Mouse (Mus musculus): ENCODE measurements around the gene Dcdc2a.

Dcdc2a gene

DNA sequence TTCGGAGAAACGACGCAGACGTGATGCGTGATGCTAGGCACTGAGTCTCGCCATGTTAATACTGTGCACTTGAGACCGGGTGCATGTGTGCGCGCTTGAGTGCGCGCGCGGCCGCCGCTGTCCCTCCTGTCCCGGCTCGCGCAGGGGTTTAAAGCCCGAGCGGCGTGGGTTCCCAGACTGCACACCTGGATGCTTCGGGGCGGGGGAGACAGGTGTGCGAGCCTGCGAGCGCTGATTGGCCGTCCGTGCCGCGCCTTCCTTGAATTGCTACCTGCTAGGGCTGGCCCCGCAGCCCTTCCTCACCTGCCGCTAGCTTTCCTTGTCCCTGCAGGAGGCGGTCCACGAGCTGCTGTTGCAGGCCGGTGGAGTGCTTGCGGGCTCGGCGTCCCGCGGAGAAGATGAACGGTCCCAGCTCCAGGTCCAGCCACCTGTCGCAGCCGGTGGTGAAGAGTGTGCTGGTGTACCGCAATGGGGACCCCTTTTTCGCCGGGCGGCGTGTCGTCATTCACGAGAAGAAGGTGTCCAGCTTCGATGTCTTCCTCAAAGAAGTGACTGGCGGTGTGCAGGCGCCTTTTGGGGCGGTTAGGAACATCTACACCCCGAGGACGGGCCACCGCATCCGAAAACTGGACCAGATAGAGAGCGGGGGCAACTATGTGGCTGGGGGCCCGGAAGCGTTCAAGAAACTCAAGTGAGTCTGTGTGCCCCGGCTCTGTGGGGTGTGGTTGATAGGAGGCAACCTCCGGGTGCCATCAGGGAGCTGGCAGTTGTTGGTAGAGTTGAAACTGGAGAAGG, at the start of gene Dcdc2a:
Gene Dcdc2a, plus strand, starts transcription at position 132 of the 795 bp plus-strand sequence.
- peak; percentile 33 to 40 for DNase-seq

DNA sequence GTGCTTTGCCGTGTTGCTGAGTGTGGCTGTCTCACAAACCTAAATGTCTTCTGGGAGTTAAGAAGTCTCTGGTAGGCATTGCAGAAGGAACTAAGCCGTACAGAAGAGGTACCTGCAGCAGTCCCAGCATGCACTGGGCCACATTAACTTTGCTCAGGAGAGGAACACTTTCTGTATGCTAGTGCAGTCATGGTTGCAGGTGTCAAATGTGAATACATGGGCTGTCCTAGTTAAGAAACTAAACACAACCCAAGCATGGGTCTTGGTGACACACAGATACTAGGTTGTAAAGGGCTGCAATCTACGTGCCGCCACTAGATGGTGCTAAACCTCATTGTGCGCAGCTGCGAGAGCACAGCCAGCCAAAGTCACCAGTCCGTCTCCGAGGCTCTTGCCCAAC, 48.7 kb upstream of the Dcdc2a start:
- peak; percentile 22 to 68 for DNase-seq

DNA sequence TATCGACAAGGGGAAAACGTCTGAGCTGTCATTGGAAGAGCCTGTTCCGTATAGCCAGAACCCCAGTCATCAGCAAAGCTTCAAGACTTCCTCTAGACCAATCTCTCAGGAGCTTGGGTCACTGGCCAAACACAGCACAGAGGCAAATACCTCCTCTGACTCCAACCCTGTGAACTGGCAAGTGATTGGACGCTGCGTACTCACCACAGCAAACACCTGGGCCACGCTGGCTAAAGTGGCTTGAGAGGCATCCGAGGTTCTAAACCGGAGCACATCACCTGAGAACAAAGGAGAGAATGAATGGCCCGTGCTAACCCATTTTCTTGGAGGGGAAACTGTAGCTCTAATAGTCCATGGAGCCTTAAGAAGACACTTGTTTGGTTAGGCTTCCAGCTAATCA, 37.5 kb upstream of the Dcdc2a start:
- no peak for DNase-seq

DNA sequence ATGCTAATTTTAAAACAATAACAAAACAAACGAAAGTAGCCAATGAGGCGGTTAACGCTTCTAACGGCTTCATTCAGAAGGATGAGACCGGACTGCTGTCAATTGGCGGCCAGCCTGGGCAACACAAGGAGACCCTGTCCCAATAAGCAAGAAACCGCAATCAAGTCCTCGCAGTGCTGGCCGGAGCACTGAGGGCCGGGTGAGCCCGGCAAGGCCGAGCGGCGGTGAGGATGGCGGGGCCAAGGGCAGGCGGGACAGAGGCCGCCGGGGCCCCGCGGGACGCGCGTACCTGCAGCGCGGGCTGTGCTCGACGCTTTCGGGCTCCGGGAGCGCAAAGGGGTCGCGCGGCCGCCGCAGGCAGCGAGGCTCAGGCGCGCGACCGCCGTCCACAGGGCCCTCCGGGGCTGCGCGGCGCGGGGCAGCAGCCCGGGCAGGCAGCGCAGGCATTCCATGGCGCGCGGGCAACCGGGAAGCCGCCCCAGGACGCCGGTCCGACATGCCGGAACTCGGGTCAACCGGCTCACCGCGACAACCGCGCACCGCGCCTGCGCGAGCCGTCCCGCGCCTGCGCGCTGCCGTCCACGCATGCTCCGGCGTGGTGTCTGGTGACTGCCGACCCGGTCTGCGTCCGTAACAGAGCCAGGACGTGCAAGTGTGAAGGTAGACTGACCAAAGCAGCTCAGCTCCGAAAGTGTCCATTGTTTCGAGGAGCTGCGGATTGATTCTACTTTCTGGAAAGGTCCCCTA, 35.8 kb upstream of the Dcdc2a start, which contains the start of gene Mrs2:
Gene Mrs2, minus strand, starts transcription at position 587 of the 747 bp plus-strand sequence.
- peak; percentile 90 to 91 for DNase-seq

DNA sequence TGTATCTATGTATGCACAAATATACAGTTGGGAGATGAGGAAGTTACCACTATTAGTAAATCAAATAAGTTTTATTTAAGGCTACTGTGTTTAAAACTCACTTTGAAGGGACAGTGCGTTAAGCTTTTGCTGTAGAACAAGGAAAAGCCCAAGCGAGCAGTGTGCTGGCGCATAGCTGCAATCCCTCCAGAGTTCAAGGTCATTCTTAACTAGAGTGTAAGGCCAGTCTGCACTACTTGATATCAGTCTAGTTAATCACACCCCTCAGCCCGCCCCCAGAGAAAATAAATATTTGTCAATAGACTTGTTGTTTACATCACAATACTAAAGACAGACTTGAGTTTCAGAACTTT, 35.3 kb upstream of the Dcdc2a start:
- DNase-seq, result no peak

DNA sequence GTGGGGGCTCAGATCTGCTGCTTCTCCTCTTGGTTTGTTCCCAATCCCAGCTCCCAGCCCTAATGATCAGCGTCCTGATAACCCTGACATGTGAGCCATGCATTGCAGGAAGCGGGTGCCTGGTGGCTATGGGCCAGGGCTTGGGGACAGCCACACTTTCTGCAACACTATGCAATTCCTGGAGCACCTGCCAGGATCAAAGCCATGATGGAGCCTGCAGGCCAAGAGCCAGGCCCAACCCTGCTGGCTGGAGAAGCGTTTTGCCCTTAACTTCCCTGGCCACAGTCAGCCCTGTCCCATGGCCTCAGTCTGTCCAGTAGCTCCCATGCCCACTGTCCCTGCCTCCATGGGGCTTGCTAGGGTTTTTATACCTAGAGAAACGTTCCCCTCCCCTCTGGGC, 33.4 kb upstream of the Dcdc2a start:
- DNase-seq, result no peak

DNA sequence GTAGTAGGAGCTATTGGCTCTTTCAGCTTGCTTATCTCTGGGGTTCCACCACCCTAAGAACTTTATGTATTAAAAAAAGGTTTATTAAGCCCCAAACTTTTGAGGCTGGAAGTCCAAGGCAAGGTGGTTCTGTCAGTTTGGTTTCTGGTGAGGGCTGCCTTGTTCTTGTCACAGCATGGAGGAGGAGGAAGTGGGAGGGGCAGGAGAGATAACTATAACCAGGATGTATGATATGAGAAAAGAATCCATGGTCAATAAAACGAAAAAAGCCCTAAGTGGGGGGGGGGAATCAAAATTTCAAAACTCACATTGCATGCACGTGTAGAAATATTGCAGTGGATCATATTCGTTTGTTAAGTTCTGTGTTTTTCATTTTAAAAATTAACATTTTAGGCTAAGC, 32.7 kb upstream of the Dcdc2a start:
- no peak for DNase-seq

DNA sequence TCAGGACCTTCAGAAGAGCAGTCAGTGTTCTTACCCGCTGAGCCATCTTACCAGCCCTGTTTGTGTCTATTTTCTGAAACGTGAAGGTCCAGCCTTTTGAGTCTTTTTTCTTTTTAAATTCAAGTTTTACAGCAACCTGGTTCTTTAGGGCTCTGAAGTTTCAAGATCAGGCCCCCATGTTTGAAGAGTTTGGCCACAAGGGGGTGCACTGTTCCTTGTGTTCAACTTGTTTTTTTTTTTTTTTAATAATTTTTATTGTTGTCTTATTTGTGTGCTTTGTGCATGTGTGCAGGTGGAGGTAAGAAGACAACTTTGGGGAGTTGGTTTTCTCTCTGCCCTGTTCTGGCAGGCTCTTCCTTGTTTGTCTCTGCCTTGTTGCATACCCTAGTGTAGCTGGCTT, 31.1 kb upstream of the Dcdc2a start:
- DNase-seq, result peak in 1 of 2 experiments; percentile 59

DNA sequence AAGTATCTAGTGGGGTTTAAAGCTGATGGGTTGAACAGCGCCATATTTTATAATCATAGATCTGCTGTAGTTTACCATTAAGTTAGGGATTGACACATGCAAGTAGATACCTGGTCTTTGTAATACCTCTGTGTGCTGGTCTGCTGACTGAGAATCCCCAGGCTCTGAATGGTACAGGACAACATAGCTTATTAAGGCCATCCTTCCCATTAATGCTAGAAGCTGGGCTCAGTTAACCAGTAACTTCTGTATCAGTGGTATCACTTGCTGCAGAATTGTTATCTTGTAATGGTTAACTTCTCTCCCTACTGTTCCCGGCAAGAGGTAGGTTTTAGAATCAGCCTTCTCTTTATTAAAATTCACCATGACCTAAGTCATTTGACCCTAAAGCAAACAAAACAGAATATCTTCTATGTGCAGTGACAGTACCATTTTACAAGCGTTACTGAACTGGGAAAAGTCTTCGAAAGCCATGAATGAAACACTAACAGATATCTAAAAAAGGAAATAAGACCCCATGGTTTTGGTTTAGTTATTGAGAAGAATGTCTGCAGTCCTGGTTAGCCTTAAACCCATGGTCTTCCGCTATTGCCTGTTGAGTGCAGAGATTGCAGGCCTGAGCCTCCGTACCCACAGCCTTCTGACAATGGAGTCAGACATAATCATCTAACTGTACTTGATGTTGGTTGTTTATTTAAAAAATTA, 29.2 kb upstream of the Dcdc2a start:
- no peak for DNase-seq

DNA sequence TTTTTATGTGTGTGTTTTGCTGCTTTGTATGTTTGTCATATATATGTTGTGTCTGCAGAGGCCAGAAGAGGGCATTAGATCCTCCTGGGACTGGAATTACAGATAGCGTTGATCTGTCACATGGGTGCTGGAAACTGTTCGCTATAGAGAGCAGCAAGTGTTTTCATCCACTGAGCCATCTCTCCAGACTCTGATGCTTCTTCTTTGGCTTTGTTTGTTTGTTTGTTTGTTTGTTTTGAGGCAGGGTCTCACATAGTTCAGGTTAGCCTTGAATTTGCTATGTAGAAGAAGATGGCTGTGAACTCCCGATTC, 28.7 kb upstream of the Dcdc2a start:
- DNase-seq, result no peak

DNA sequence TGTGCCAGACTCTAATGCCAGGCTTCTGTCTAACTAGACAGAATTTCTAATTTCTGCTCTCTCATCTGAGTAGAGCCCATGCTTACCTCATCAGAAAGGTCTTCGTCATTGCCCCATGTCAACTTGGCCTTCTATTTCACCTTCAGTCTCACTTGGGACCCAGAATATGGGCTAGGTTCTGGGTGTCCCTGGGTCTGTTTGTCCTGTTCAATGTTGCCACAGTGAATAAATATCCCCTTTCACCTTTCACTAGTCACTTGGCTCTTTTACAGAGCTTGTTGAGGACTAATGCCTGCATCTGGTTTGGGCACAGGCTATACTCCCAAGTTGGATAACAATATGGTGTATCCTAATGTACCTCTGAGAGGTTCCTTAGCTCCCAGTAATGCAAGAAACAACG, 16.3 kb upstream of the Dcdc2a start:
- DNase-seq, result no peak

DNA sequence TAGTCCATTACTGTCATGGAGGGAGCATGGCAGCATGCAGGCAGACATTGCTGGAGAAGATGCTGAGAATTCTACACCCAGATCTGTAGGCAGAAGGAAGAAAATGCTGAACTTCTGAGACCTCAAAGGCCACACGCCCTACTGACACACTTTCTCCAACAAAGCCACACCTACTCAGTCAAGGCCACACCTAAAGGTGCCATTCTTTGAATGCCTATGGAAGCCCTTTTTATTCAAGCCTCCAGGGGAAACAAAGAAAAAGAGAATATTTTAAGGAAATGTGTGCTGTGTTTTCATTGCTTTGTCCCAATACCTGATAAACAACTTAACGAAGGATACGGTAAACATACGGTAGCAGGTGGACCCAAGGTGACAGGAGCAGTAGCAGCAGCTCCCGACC, 3.1 kb upstream of the Dcdc2a start:
- no peak for DNase-seq

DNA sequence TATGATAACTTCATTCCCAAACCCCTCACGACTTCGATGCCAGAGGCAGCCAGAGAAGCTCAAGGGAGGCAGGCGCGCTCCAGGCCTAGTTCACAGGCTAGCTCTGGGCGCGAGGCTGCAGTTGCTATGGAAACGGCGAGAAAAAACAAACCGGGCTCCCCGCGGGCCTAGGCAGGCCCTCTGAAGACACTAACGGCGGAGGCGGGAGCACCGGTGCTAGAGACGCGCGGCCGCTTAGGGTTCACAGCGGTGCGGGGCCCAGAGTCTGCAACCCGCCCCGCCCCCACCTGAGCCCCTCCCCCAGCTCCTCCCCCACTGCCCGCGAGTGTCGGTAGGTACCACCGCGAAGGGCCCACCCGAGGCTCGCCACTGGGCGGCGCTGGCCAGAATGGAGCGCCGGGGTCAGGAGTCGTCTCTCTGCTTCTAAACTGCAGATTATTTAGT, 671 bp upstream of the Dcdc2a start:
- peak; percentile 54 to 55 for DNase-seq

DNA sequence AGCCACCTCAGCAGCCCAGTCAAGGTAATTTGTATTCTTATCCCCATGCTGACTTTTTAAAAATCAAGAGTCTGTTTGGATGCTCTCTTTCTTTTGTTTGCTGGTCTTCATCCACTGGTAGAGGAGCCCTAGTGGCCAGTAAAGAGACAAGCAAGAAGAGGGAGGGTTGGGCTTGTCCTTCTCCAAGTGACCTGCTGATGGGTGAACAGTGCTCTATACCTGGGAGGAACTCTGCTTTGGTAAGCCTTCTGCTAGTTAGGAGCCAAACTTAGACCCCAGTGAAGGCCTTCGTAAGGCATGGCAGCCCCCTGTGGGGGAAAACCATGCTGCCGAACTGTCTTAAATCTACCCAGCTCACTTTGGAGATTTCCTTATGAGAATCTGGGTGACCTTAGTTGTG, 10.9 kb downstream of the Dcdc2a start:
- DNase-seq, result no peak

DNA sequence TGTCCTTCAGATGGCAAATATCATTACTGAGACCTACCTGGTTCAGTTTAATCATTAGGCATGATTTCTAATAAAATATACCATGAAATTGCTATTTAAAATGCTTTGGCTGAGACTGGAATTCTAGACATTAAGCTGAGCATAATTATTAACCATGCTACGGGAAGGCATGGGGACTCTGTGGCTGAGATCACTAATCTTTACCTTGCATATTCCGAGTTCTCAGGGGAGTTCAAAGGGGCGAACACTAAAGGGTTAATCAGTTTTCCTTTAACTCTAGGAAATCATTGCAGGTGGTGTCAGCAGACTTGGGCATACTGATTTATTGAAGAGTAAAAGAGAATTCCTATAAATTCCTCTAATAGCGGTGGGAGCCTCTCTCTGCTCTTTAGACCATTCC, 11.4 kb downstream of the Dcdc2a start:
- no peak for DNase-seq

DNA sequence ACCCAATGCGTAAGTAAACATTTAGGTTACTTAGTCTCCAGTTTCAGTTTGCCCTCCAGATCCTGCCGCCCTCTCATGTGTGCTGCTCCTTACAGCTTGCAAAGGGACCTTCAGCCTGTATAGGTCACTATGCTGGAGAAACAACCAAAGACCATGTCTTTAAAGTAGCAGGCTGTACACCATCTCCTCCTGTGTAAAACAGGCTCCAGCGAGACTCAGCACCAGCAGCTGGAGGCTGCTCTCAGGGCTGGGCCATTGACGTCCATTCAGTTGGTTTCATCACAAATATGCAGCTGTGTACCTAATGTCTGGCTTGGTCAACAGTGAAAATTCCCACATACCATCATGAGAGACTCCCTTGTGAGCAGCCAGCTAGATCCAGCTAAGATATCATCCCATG, 14.0 kb downstream of the Dcdc2a start:
- no peak for DNase-seq

DNA sequence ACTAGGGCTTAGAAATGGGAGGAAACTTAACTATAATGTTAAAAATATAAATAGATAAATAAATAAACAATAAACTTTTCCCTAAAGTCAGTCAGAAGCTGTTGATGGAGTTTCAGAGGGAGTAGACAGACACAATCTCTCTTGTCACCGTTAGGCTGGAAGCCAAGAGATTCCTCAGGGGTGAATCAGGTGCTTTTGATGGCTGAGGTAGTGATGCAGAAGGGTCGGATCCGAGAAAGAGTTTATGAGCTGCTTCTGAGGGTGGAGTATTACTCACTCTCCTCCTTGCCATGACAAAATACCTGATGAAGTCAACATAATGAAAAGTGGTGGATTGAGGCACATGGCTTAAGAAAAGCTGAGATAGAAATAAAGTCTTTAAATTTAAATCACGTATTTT, 15.0 kb downstream of the Dcdc2a start:
- no peak for DNase-seq

DNA sequence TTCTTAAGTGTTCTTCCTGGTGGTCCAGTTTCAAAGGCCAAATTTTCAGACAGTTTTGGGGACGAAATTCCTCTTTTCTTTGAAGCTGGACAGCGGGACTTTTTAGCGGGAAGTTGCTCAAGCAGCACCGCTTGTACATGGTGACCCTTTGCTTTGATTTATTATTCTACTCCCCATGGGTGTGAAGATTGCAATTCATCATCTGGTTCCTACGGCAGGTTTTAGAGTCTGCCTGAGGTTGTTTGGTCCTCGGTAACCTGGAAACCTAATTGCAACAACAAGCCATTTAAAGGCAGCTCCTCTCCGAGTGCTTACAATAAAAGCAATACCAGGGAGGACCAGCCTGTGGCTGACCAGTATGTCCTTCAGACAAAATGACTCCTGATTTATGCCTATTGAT, 21.5 kb downstream of the Dcdc2a start:
- DNase-seq, result no peak

DNA sequence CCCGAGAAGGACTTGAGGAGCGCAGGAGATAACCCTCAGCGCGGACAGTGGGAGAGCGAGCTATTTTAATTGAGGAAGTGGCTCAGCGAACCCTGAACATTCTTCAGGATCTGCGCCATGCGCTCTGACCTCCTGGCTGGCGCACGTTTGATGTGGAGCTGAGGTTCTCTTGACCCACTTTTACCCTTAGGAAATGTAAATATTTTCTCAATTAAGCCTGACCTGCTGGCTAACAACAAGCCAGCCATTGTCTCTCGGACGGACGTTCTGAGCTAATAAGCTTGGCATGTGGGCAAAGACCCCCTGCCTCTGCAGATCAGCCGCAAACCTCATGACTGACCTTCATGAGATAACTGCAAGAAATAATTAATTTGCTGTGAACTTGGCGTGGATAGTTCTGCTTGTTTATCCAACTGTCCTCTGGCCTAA, 27.4 kb downstream of the Dcdc2a start:
- DNase-seq, result peak in 1 of 2 experiments; percentile 50

DNA sequence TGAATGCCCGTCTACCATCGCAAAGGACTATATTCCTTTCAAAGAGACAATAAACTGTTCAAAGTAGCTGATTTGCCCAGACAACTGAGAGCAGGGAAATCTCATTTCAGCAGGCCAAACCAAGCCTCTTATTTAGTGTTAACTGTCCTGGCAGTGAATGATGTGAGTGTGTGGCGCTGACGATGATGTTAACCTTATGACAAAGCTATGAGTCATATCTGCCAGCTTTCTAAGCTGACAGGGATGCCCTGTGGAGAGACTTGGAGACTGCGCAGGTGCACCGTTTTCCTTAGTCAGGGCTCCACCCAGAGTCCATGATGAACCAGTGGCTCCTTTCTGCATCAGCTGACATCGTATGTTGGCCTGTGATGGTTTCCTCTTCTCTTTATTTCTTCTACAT, 29.3 kb downstream of the Dcdc2a start:
- no peak for DNase-seq

DNA sequence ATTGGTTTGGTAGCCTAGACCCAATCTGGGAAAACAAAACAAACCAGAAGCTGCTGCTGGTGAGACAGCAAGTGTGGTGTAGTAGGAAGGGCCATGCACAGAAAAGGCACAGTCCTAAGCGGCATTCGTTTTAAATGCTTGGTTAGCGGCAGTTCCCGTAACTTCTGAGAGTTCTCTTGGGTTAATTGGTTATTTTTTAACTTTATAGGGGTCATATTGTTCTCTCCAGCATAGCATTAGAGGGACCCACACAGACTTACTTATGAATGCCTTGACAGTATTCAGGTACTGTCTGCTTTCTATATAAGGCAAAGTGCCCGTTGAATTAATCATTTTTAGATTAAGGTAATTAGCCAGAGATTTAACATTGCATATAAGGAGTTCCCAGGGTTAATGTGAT, 35.5 kb downstream of the Dcdc2a start:
- DNase-seq, result peak; percentile 43 to 69

DNA sequence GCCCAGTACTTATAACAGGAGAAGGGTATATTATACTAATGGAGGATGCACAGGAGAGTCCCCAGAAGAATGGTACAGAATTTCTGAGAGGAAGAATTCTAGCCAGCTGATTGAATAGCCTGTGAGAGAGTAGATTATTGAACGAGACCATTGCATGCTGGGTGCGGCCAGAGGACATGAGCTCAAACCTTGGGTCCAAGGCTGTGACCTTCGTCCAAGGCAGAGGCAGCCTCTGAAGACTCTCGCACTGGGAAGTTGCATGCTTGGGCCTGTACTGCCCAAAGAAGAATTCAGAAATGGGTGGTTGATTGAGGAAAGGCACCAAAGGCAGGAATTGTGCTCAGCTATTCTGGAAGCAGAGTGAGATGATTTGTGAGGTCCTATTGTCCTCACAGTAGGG, 38.0 kb downstream of the Dcdc2a start:
- peak in 1 of 2 experiments; percentile 46 for DNase-seq

DNA sequence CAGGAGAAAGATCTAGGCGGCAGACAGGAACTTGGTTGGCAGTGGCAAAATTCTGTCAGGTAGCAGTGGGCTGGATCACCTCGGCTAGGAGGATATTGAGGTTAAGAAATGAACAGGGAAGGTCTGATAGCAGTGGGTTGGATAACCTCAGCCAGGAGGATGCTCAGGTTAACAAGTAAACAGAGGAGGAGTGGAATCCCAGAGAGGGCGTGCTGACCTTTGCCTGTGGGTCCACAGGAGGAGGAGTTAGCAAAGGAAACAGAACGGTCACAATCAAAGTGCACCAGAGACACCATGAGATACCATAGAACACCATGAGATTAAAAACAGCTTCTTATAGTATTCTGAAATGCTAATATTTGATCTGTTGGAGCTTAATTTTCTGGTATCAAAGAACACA, 38.6 kb downstream of the Dcdc2a start:
- DNase-seq, result peak; percentile 70 to 78

DNA sequence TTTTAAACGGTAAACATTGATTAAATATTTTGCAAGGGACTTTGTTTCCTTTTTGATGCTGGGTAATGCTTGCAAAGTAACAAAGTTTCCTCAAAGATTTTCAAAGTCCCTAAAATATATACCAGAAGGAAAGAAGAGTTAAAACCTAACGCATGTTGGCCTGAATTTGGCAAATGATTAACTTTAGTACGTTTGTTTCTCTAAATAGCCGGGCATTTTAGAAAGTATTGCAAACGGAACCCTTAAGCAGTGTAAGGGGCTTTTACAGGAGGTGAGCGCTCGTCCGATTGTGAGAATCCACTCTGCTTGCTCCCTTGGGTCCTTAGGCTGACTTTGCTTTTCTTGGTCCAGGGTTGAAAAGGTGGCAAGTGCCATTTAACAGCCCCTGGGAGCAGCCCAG, 41.5 kb downstream of the Dcdc2a start:
- DNase-seq, result no peak
